Mouse (Mus musculus) c-Kit-positive CD71-negative TER-119-negative erythroid progenitor cells, embryonic 14.5 days (primary cell): ENCODE results near the gene Ppfia2.

ENCODE experiments used
- DNase-seq: peaks from one replicate; pipeline ENCODE4 v3.0.0-alpha.2; 2013; ENCODE audit warnings: low read depth

Ppfia2 gene

DNA sequence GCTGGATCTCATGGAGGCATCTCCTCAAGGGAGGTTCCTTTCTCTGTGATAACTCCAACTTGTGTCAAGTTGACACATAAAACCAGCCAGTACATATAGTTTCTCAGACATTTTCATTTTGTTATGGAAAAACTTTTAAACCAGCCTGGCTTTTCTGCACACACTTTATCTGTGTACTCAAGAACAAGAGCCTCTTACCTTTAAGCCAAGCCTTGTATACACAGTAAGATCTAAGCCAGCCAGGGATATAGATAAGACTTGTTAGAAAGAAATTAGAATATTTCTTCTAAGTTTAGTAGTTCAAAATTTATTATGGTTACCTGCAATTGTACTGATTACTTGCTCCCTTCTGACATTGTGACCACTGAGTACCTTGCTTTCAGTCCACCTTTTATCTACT is 444.1 kb downstream of the Ppfia2 start:
- DNase-seq = no peak

DNA sequence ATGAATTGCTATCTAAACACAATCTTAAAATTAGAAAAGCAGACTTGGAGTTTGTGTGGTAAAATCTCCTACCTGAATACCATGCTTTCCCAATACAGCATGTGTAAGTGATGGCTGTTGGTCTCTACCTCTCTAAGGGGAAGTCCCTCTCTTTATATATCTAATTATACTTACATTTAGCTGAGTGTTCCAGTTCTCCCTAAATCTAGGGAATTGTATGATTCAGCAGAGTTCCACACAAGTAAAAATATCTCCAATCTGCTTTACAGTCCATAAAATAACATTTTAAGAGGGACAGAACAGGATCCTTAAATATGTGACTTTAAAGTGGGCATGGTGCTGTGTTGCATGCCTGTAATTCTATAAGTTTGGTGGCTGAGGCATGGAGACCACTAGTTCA is 444.7 kb downstream of the Ppfia2 start:
- DNase-seq = no peak

DNA sequence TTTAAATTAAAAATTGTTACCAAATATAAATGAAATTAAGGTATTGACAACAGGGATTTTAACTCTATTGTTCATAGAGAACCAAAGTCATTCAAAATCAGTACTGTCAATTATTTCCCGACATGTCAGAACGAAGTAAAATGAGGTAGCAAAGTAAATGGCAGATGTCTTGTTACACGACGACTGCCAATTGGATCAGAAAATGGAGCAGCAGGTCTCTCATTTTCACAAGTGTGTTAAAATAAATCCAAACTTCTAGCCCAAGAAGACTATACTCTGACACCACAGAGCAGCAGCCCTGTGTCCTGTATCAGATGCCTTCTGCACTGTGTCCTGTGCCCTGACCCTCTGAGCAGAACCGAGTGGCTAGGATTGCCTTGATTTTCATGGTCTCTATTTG is 454.2 kb downstream of the Ppfia2 start:
- DNase-seq = no peak

DNA sequence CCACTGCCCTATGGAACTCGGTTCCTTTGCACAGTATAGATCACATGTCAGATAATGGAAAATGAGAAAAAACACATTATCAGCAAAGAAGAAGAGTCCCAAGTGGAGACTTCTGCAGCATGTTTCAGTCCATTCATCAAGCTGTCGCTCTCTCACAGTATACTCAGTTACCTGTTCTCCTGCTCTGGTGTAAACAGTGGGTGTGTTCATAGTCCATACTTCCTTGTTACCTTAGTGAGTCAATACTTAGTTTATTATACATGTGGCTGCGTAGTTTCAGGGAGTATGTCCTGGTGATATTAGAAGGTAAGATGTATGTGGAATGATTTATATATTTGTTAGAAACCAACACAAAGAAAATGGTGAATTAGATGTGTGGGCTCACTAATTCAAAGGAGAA is 454.7 kb downstream of the Ppfia2 start:
- DNase-seq = no peak

DNA sequence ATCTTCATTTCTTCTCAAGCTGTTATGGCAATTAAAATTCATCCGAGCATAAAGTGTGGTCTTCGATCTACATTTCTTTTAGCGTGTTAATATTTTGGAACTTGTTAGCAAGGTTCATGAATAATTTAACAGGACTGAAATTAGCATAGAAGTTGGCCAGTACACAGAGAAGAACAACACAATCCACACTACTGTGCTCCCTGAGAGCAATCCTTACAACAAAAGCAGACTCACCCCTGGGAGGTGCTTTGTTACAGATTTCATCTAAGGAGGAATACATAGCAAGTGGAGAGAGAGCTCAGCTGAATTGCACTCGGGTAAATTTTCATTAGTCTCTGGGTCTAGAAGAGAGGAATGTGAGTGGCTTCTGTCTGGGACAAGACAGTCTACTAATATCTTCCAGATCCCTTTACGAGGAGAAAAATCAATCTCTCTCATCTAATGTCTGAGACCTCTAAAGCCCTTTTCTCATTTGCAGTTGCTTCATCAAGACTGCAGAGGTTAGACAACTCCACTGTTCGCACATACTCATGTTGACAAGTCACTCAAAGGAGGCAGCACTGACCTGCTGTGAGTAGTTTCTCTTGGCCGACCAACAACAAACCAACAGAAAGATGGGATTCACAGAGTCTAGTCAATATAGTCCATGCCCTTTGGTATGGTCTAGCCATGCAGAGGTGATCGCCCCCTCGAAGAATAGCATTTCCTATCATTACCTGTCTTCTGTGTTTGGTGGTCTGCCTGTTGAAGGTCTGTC is 458.6 kb downstream of the Ppfia2 start:
- DNase-seq = no peak

DNA sequence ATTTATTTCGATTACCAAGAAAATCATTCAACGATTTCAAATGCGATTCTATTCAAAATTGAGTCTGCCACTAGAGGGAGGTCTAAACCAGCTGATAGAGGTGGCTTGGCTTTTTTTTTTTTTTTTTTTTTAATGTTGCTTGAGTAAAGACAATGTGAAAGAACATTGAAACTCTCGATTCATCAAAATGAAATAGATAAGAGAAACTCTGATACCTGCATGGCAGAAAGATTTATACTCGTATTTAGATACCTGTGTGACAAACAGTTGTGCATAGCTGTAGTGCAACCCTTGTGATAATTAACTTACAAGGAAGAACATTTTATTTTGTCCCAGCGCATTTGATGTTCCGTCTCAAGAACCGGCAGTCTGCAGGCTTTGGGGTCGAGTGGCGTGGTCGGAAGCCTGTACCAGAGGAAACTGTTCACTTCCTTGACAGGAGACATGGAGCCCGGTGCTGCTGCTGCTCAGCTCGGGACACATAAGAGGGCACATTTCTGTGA is 462.5 kb downstream of the Ppfia2 start:
- DNase-seq = peak; percentile 17

DNA sequence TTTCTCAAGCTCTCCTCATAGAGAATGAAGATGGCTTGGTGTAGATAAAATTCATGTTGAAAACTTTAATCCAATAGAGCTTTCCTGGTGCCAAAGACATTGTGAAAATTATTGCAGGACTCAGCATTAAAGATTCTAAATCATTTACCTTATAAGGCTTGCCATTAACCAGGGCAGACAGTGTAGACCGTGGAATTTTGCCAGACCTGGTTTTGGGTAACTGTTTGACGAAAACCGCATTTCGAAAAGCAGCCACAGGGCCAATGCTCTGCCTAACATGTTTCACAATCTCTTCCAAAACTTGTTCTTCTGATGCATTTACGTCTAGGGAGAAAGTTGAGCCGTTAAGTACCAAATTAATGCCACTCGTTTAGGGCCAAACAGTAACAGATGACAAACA is 466.9 kb downstream of the Ppfia2 start:
- no peak for DNase-seq

DNA sequence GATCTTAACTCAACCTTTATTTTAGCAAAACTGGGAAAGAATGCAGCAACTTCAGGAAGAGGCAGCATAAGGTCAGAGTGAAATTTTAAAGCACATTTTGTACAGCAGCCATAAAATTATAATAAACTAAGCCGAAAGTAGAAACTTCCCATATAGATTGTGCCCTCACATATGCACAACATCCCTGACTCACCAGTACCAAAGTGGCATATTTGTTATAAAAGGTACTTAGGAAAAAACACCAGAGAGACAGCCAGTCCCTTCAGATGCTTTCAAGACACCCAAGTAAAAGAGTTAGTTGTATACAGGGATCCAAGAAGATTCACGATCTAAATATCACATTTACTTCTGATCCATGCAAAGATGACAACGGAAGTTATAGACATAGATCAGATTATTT is 468.7 kb downstream of the Ppfia2 start:
- DNase-seq = no peak

DNA sequence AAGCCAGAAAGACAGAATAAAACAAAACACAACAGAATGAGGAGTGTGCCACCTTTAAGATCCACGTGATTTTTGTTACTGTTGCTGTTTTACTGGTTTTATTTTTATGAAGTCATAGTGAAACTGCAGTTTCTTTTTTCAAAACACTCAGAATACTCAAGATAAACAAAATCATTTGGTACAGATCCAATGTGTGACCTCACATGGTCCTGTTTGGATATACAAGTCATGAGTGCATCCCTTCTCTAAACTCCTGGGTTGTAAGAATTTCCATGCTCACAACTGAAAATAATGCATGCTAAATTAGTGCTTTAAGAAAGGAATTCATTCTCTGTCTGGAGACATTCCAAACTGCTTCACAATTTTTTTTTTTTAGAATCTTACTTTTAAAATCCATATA is 469.3 kb downstream of the Ppfia2 start:
- no peak for DNase-seq

DNA sequence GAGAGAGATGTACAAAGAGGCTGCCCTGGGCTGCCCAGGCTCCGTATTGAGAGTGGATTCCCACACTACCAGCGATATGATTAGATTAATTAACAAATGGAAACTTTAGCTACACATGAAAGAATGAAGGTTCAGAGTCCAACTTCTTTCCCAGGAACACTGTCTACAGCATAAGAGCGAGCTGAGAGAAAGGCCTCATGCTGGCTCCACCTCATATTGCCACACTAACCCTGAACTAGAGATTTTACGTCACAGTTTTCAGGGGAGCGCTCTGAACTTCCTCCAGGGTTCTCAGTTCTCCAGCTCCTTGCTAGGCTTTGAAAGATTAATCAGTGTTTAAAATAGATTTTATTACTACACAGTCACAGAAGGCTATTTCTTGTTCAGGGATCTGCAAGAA is 471.2 kb downstream of the Ppfia2 start:
- no peak for DNase-seq

DNA sequence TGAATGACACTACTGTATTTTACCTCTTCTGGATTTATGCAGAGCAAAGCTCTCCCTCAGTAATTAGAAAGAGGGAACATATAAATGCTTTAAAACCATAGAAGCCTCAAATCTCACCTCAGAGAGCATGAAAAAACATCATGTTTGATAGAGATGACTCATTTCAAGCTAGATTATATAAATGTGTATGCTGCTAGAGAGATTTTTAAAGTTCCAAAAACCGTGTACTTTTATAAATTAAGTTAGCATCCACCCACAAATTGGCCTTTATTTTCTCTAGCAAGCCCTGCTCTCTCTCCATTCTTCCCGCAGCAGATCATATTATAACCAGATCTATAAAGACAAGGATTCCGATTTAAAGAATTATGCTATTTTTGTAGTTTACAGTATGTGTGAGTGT is 488.9 kb downstream of the Ppfia2 start:
- DNase-seq = no peak

DNA sequence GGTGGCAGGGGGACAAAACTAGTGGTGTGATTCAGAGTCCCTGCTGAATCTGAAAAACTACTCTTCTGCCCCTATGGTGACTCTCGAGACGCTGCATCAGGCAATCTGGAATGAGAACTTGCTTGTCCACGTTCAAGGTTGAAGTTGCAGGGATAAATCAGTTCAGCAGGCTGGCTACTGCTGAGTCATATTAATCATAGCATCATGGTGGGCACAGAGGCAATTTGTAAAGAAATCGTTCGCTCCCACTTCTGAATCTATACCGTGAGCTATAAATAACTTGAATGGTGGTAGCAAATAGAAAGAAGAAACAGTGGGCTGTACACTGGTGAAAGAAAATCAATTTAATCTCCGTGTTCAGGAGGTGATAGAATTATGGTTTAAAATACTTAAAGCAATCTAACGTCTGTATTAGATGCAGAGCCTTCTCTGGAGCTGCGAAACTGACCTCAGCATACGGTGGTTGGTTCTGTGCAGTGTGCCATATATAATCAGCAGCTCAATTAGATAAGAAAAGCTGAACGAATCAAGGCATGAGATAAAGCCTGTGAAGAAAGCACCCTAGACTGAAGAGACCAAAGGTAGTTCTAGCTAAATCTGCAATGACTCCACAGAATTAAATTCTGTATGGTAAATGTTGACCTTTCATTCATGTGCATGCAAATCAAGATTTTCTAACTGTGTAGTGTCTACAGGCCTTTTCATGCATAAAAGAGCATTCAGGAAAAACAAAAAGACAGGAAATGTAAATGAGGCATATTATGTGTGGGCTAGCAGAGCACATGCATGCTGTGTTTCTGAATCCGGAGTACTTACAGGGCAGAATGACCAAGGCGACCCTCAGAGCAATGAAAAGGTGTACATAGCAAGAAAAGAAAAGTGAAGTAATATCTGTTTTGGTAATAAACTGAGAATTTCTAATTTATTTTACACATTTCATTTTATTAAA is 505.3 kb downstream of the Ppfia2 start:
- no peak for DNase-seq
